In genomic region chr13:24311011-24311940, GRCm38 (mm10) we compare ENCODE assay signal across 26 mouse cellular contexts. TPM values are rescaled to one million over a fixed set of nuclear protein-coding genes. Genes with fewer than 3 reads are reported as not detected.
DNase-seq lines count a peak whose midpoint lies in the region; ATAC-seq lines count a peak whose summit lies in the region.
"Had no signal": no experiment of that assay in that cellular context is flagged by ENCODE, and none has a peak within 500 bp of the region (broad histone marks: within the 10 kb centered on the region; RNA-seq: fewer than 3 reads in every experiment).

No protein-coding gene starts in this region.

- 44% methylated on average over 8 of the region's 8 CpGs for WGBS in liver, embryonic 13.5 days (ENCODE audit: insufficient replicate concordance)
- WGBS in kidney, embryonic 16.5 days: 88% methylated on average over 8 of the region's 8 CpGs

- H3K27me3 ChIP-seq in liver, embryonic 13.5 days: no peaks in the 10 kb centered on the region
- no peaks in the 10 kb centered on the region for H3K27me3 ChIP-seq in kidney, embryonic 16.5 days (ENCODE audit: insufficient read depth, low read length)
- H3K27me3 ChIP-seq: embryonic facial prominence, embryonic 15.5 days; kidney, embryonic 15.5 days; limb, embryonic 15.5 days; lung, embryonic 15.5 days; midbrain, embryonic 13.5 days had no signal

- no peaks in the 10 kb centered on the region for H3K36me3 ChIP-seq in liver, embryonic 13.5 days
- H3K36me3 ChIP-seq in kidney, embryonic 16.5 days (ENCODE audit: insufficient read depth, low read length): no peaks in the 10 kb centered on the region
- H3K36me3 ChIP-seq: embryonic facial prominence, embryonic 10.5 days; embryonic facial prominence, embryonic 15.5 days; kidney, embryonic 15.5 days; limb, embryonic 10.5 days; limb, embryonic 15.5 days; lung, embryonic 15.5 days; midbrain, embryonic 13.5 days had no signal

- ATAC-seq in erythroblast, adult 5-6 weeks (replicated peaks; ENCODE audit: low FRiP score, poor library complexity, severe bottlenecking): peak; percentile 75
- peak; percentile 86 for ATAC-seq in liver, embryonic 13.5 days (ENCODE audit: low read depth)
- peak; percentile 88 for ATAC-seq in megakaryocyte progenitor cell, adult 5-6 weeks (replicated peaks; ENCODE audit: poor library complexity)
- no peak for ATAC-seq in kidney, embryonic 16.5 days (ENCODE audit: low FRiP score, low TSS enrichment)
- ATAC-seq: CD4-positive, CD25-positive, alpha-beta regulatory T cell, adult 4 months; forebrain, embryonic 14.5 days; midbrain, embryonic 13.5 days had no signal

- peaks cover 28% of the 10 kb centered on the region for H3K4me1 ChIP-seq in liver, embryonic 13.5 days (replicated peaks)
- no peaks in the 10 kb centered on the region for H3K4me1 ChIP-seq in kidney, embryonic 16.5 days (ENCODE audit: insufficient read depth, low read length)
- H3K4me1 ChIP-seq: embryonic facial prominence, embryonic 10.5 days; embryonic facial prominence, embryonic 15.5 days; kidney, embryonic 15.5 days; limb, embryonic 10.5 days; limb, embryonic 15.5 days; lung, embryonic 15.5 days; midbrain, embryonic 13.5 days had no signal

- H3K27ac ChIP-seq in liver, embryonic 13.5 days: peak overlapping the region; percentile 47
- no peak overlapping the region for H3K27ac ChIP-seq in kidney, embryonic 16.5 days (ENCODE audit: low read length)
- H3K27ac ChIP-seq: embryonic facial prominence, embryonic 10.5 days; embryonic facial prominence, embryonic 15.5 days; hindbrain, embryonic 14.5 days; kidney, embryonic 15.5 days; limb, embryonic 10.5 days; limb, embryonic 15.5 days; lung, embryonic 15.5 days; midbrain, embryonic 13.5 days had no signal

- H3K9ac ChIP-seq in liver, embryonic 13.5 days: no peak overlapping the region
- no peak overlapping the region for H3K9ac ChIP-seq in kidney, embryonic 16.5 days (replicated peaks; ENCODE audit: low read length)
- H3K9ac ChIP-seq: embryonic facial prominence, embryonic 15.5 days; hindbrain, embryonic 14.5 days; kidney, embryonic 15.5 days; limb, embryonic 15.5 days; lung, embryonic 15.5 days; midbrain, embryonic 13.5 days had no signal

- no peaks in the 10 kb centered on the region for H3K9me3 ChIP-seq in liver, embryonic 13.5 days (replicated peaks)
- no peaks in the 10 kb centered on the region for H3K9me3 ChIP-seq in kidney, embryonic 16.5 days (ENCODE audit: low read length)
- H3K9me3 ChIP-seq: embryonic facial prominence, embryonic 10.5 days; embryonic facial prominence, embryonic 15.5 days; kidney, embryonic 15.5 days; limb, embryonic 10.5 days; limb, embryonic 15.5 days; lung, embryonic 15.5 days; megakaryocyte, embryonic 14.5 days; midbrain, embryonic 13.5 days had no signal

- no peak overlapping the region for H3K4me3 ChIP-seq in liver, embryonic 13.5 days (replicated peaks)
- no peak overlapping the region for H3K4me3 ChIP-seq in kidney, embryonic 16.5 days (ENCODE audit: low read length)
- H3K4me3 ChIP-seq: embryonic facial prominence, embryonic 10.5 days; embryonic facial prominence, embryonic 15.5 days; kidney, embryonic 15.5 days; limb, embryonic 10.5 days; limb, embryonic 15.5 days; lung, embryonic 15.5 days; megakaryocyte, embryonic 14.5 days; midbrain, embryonic 13.5 days had no signal

- H3K4me2 ChIP-seq in liver, embryonic 13.5 days: no peak overlapping the region
- no peak overlapping the region for H3K4me2 ChIP-seq in kidney, embryonic 16.5 days (replicated peaks; ENCODE audit: low read depth, low read length)
- H3K4me2 ChIP-seq: embryonic facial prominence, embryonic 15.5 days; heart, embryonic 11.5 days; hindbrain, embryonic 14.5 days; kidney, embryonic 15.5 days; limb, embryonic 15.5 days; lung, embryonic 15.5 days; midbrain, embryonic 13.5 days had no signal

- DNase-seq in c-Kit-positive CD71-positive TER-119-negative erythroid progenitor cells, embryonic 14.5 days (ENCODE audit: low read depth): peak; percentile 49
- peak; percentile 31 for DNase-seq in liver, embryonic 13.5 days
- DNase-seq in neural tube, embryonic 10.5 days (ENCODE audit: extremely low spot score, low spot score): no peak
- no peak for DNase-seq in thymus, adult 18-20 months
- DNase-seq: adrenal gland, adult 2 months; cerebellum, adult 18-20 months; cerebellum, postnatal 10 days; gastrocnemius, postnatal 14 days; kidney, adult 11 months; kidney, postnatal 4 days; right cerebral cortex, postnatal 14 days had no signal

RNA-seq across cellular contexts. Expression of gene Cmah, which starts 15.9 kb away (rescaled TPM):
- total RNA-seq in erythroblast, adult 5-6 weeks (2015; ENCODE audit: low replicate concordance): 2.1 and 2.3 TPM in 2 replicates
- total RNA-seq in erythroblast, adult 5-6 weeks (2017; ENCODE audit: low replicate concordance): 0.85 and 2.1 TPM in 2 replicates
- 1.0 and 1.1 TPM in 2 replicates for polyA plus RNA-seq in liver, embryonic 13.5 days (2015; fragmentation: Nextera tagmentation; extraction: Ambion mirVana)
- total RNA-seq in megakaryocyte progenitor cell, adult 5-6 weeks (2015): 0.56 and 2.3 TPM in 2 replicates
- 0.71 and 1.3 TPM in 2 replicates for total RNA-seq in megakaryocyte progenitor cell, adult 5-6 weeks (2017)
- 0.79 and 1.2 TPM in 2 replicates for polyA plus RNA-seq in kidney, embryonic 16.5 days (2015; fragmentation: Nextera tagmentation; extraction: Ambion mirVana)

RNA-seq across cellular contexts. Expression of gene Carmil1, which starts 30.7 kb away (rescaled TPM):
- 1.3 TPM in 1 of 2 replicates, not detected in the other for total RNA-seq in erythroblast, adult 5-6 weeks (2015; ENCODE audit: low replicate concordance)
- total RNA-seq in erythroblast, adult 5-6 weeks (2017; ENCODE audit: low replicate concordance): 0.34 and 2.0 TPM in 2 replicates
- 5.5 and 7.9 TPM in 2 replicates for polyA plus RNA-seq in liver, embryonic 13.5 days (2015; fragmentation: Nextera tagmentation; extraction: Ambion mirVana)
- total RNA-seq in megakaryocyte progenitor cell, adult 5-6 weeks (2015): 3.7 and 3.8 TPM in 2 replicates
- total RNA-seq in megakaryocyte progenitor cell, adult 5-6 weeks (2017): 4.9 and 5.6 TPM in 2 replicates
- 52.5 and 60.2 TPM in 2 replicates for polyA plus RNA-seq in kidney, embryonic 16.5 days (2015; fragmentation: Nextera tagmentation; extraction: Ambion mirVana)

Comparison
In these comparisons a context has a peak if more than half of its experiments do, and no peak if none do; other contexts are left out.
1. DNase-seq: peak in c-Kit-positive CD71-positive TER-119-negative erythroid progenitor cells, embryonic 14.5 days (single experiment) and liver, embryonic 13.5 days (single experiment); none in neural tube, embryonic 10.5 days (single experiment) and thymus, adult 18-20 months (0 of 2).